Mouse (Mus musculus) bone marrow, adult 2 months (tissue): ENCODE data around the gene Dio1.
A peak's percentile ranks its signal among the peaks of the same experiment; 100 is the strongest.

Experiments
- CTCF ChIP-seq: fragments of 200-500 bp; IDR thresholded peaks from 2 replicates; pipeline ENCODE4 v1.5.1; 2011; ENCODE audit warnings: low read length, control low read depth; ENCODE audit not compliant: control insufficient read depth, insufficient read depth
- POLR2A ChIP-seq: fragments of 200-500 bp; IDR thresholded peaks from 2 replicates; pipeline ENCODE4 v1.6.1; 2011; ENCODE audit warnings: low read depth, mild to moderate bottlenecking, control low read depth, low read length, borderline replicate concordance; ENCODE audit not compliant: control insufficient read depth

DNA sequence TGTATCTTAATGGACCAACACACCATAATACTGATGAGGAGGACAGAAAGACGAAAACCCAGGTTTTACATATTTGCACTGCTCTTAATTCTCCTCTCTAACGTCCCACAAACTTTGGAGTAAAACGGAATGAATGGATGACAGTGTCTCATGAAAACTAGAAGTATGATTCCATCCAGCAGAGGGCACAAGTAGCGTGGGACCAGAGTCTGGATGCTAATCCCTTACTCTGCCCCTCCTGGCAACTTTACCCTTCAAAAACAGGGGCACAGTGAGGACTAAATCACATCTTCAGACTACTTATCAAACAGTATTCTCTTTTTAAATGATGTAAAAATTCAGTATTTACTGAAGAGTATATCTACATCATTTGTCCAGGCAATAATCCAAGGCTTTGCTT, 56.5 kb downstream of the Dio1 start:
- TF ChIP-seq POLR2A (no peak), CTCF (peak; percentile 59)
